Mouse (Mus musculus): ENCODE measurements around the gene Hook1. TPM values are rescaled to one million over a fixed set of nuclear protein-coding genes. Genes with fewer than 3 reads are reported as not detected.

Gene Hook1
- polyA plus RNA-seq, 1 experiment from 2014 or later, result 102 TPM

- Histone ChIP-seq H3K4me3 (ENCODE audit: low read depth, low read length) (no peak overlapping the region), H3K9ac (replicated peaks; ENCODE audit: low read depth, low read length) (no peak overlapping the region), H3K36me3 (ENCODE audit: control insufficient read depth, insufficient read depth, low read length) (no peaks in the 10 kb centered on the region), H3K4me1 (ENCODE audit: control insufficient read depth, insufficient read depth, low read length) (no peaks in the 10 kb centered on the region), H3K9me3 (ENCODE audit: control insufficient read depth, low read length) (no peaks in the 10 kb centered on the region), H3K27me3 (ENCODE audit: control insufficient read depth, insufficient read depth, low read length) (no peaks in the 10 kb centered on the region), H3K27ac (ENCODE audit: low read depth, low read length) (no peak overlapping the region), H3K4me2 (ENCODE audit: low read depth, low read length) (no peak overlapping the region)
- 83% methylated on average over 2 of the region's 2 CpGs for WGBS
- ATAC-seq (ENCODE audit: low read depth), result no peak
These were observed 95.0 kb downstream of the Hook1 start for GRCm38 (mm10) chr4:96062045-96062444.

Other genes starting within 250 kb of the Hook1 start
- not detected in 2 replicates for gene Cyp2j13, start 110.3 kb downstream of the Hook1 start, polyA plus RNA-seq (2014; fragmentation: Nextera tagmentation; extraction: Ambion mirVana)
- not detected in 2 replicates for gene Cyp2j12, start 173.9 kb downstream of the Hook1 start, polyA plus RNA-seq (2014; fragmentation: Nextera tagmentation; extraction: Ambion mirVana)

All from neural tube, embryonic 14.5 days (tissue).